Mouse (Mus musculus) stomach, embryonic 14.5 days (tissue): ENCODE results near the gene Hmx3. TPM values are rescaled to one million over a fixed set of nuclear protein-coding genes. Genes with fewer than 3 reads are reported as not detected.

Experiments
- ATAC-seq: fragments of 200-750 bp; cut with Nextera tagmentation; 2 replicates; pipeline ENCODE4 v1.8.0; 2017; ENCODE audit warnings: low read depth, moderate TSS enrichment; ENCODE audit not compliant: insufficient number of reproducible peaks, insufficient read depth, low FRiP score
- H3K27ac ChIP-seq: fragments of 300-500 bp; sonication (generic); 2 replicates; pipeline ENCODE4 v1.5.1; 2014; ENCODE audit warnings: mild to moderate bottlenecking, low read length, moderate library complexity, mixed read lengths
- H3K27me3 ChIP-seq: fragments of 300-500 bp; sonication (generic); 2 replicates; pipeline ENCODE4 v1.6.1; 2014; ENCODE audit warnings: low read length, control low read depth, mixed read lengths; ENCODE audit not compliant: control insufficient read depth, insufficient read depth
- H3K36me3 ChIP-seq: fragments of 300-500 bp; sonication (generic); 2 replicates; pipeline ENCODE4 v1.6.1; 2014; ENCODE audit warnings: mild to moderate bottlenecking, control low read depth, low read length, moderate library complexity, mixed read lengths; ENCODE audit not compliant: control insufficient read depth, insufficient read depth
- H3K4me1 ChIP-seq: fragments of 300-500 bp; sonication (generic); 2 replicates; pipeline ENCODE4 v1.6.1; 2014; ENCODE audit warnings: low read length, control low read depth, mixed read lengths; ENCODE audit not compliant: control insufficient read depth, insufficient read depth
- H3K4me2 ChIP-seq: fragments of 300-500 bp; sonication (generic); replicated peaks from 2 replicates; pipeline ENCODE4 v1.6.1; 2014; ENCODE audit warnings: low read depth, low read length, control low read depth
- H3K4me3 ChIP-seq: fragments of 300-500 bp; sonication (generic); 2 replicates; pipeline ENCODE4 v1.5.1; 2014; ENCODE audit warnings: low read depth, low read length, control low read depth
- H3K9ac ChIP-seq: fragments of 300-500 bp; sonication (generic); replicated peaks from 2 replicates; pipeline ENCODE4 v1.6.1; 2014; ENCODE audit warnings: low read depth, mild to moderate bottlenecking, control low read depth, low read length, moderate library complexity, mixed read lengths
- H3K9me3 ChIP-seq: fragments of 300-500 bp; sonication (generic); 2 replicates; pipeline ENCODE4 v1.6.1; 2016; ENCODE audit warnings: low read depth, low read length, control low read depth; ENCODE audit not compliant: control insufficient read depth
- WGBS: fragments of 180-500 bp; shearing (Covaris S2); extraction: QIAGEN DNeasy Blood & Tissue Kit; methylation state at CpG from one replicate; pipeline ENCODE4 v1.1.7; 2014; 5-methylcytosine and 5-hydroxymethylcytosine counted together
- polyA plus RNA-seq: library from polyadenylated mRNA; unstranded; fragments of >200 nt; fragmentation: Nextera tagmentation; extraction: Ambion mirVana; gene quantifications from 2 replicates; pipeline ENCODE4 v1.2.1, GENCODE M21; 2014

Gene Hmx3
- polyA plus RNA-seq, 1 experiment from 2014 or later = 0.72 TPM

DNA sequence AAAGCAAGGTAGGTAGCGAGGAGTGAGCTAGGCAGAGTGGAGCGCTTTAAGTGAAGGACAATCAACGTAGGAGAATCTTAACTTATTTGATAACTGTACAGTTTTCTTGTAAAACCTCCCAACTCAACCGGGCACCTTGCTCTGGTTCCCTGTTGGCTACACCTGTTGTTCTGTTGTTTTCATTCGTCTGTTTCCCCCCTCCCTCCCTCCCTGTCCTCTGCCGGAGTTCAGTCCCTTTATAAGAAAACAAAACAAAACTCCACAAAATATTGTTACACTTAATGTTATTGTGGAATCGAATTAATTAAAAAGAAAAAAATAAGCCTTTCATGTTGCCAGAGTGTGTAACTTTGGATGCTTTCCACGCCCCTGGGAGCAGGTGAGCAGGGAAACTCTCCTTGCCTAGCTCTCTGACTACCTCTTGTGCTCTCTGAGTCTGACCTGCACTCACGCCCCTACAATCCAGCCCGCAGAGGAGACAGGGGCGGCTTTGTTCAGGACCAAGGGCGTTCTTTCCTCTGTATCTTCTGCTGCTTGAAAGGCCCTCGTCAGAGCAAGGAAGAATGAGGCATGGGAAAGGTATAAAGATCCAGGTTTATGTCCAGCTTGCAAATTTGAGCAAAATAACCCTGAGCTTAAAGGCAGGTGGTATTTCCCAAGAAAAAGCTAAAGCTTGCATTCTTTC, 3.2 kb downstream of the Hmx3 start:
- ATAC-seq = no peak
- Histone ChIP-seq H3K36me3 (no peaks in the 10 kb centered on the region), H3K4me2 (no peak overlapping the region), H3K9ac (no peak overlapping the region), H3K9me3 (no peaks in the 10 kb centered on the region), H3K4me3 (no peak overlapping the region), H3K4me1 (peaks cover 19% of the 10 kb centered on the region; the same call in 1 of the 2 replicates), H3K27me3 (peaks cover 75% of the 10 kb centered on the region), H3K27ac (no peak overlapping the region)
- WGBS = 2% methylated on average over 13 of the region's 13 CpGs

DNA sequence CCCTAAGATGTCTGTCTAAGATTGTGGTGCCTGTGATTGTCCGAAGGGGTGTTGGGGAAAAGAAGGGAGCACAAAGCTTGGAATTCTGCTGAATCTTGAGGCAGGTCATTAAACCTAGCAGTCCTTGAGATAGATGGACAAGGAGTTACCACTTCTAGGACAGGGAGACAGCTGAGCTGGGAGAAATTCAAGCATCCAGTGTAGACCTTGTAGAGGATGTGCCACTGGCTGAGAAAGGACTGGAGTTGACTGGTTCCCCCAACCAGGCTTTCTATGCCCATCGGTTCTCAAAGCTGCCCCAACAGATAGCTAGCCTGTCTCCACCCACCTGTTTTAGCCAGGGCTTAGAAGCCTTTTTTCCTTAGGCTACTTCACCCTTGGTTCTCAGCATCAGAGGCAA, 3.8 kb downstream of the Hmx3 start:
- H3K27ac ChIP-seq = no peak overlapping the region
- H3K4me1 ChIP-seq = peaks cover 19% of the 10 kb centered on the region; the same call in 1 of the 2 replicates
- no peaks in the 10 kb centered on the region for H3K9me3 ChIP-seq
- 6% methylated on average over 2 of the region's 2 CpGs for WGBS
- H3K36me3 ChIP-seq = no peaks in the 10 kb centered on the region
- H3K9ac ChIP-seq = no peak overlapping the region
- ATAC-seq = no peak
- H3K4me3 ChIP-seq = no peak overlapping the region
- no peak overlapping the region for H3K4me2 ChIP-seq
- peaks cover 75% of the 10 kb centered on the region for H3K27me3 ChIP-seq

DNA sequence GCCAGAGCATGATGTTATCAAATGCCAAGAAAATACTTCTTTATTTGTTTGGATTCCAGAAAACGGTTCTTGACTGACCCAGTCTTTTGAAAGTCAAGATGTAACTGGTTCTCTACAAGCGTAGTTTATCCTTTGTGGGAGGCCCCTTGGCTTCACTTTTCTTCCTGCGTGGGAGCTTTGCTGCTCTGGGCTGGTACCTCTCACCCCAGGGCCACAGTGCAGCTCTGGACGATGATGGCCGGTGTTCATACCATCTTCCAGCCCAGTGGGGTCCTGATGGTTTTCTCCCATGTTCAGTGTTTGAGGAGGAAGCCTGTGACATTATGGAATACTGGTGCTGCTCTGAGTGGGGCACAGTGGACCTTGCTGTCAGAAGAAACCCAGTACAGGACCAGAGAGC, 4.8 kb downstream of the Hmx3 start:
- Histone ChIP-seq H3K9me3 (no peaks in the 10 kb centered on the region), H3K4me1 (peaks cover 12% of the 10 kb centered on the region; the same call in 1 of the 2 replicates), H3K4me2 (no peak overlapping the region), H3K27ac (no peak overlapping the region), H3K9ac (no peak overlapping the region), H3K27me3 (peaks cover 77% of the 10 kb centered on the region), H3K4me3 (no peak overlapping the region), H3K36me3 (no peaks in the 10 kb centered on the region)
- 7% methylated on average over 5 of the region's 5 CpGs for WGBS
- no peak for ATAC-seq

DNA sequence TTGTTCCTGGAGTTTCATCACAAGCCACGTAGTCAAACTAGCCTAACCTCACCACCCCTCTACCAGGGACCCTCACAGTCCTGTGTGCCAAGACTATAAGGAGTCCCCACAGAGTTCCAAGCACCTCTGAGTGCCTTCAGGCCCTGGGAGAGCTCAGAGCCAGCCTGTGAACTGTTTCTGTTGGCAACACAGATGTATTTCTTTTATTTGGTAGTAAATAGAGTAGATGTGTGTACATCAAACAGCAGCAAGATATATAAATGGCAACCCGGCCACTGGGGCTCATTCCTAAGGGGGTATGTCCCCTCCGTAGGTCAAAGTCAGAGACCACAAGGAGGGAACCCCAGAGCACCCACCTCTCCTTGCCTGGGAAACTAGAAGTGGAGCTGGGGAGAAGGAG, 5.8 kb downstream of the Hmx3 start, which contains the start of gene Hmx2:
Gene Hmx2, plus strand, starts transcription at position 301 of the 400 bp plus-strand sequence.
- peaks cover 77% of the 10 kb centered on the region for H3K27me3 ChIP-seq
- no peak within 1 kb of the TSS for H3K4me3 ChIP-seq
- 4% methylated on average over 3 of the region's 3 CpGs for WGBS
- H3K27ac ChIP-seq = no peak within 1 kb of the TSS
- H3K9me3 ChIP-seq = no peaks in the 10 kb centered on the region
- no peaks in the 10 kb centered on the region for H3K36me3 ChIP-seq
- H3K9ac ChIP-seq = no peak within 1 kb of the TSS
- no peak within 1 kb of the TSS for H3K4me2 ChIP-seq
- H3K4me1 ChIP-seq = peaks cover 4% of the 10 kb centered on the region; the same call in 1 of the 2 replicates
- no peak for ATAC-seq

DNA sequence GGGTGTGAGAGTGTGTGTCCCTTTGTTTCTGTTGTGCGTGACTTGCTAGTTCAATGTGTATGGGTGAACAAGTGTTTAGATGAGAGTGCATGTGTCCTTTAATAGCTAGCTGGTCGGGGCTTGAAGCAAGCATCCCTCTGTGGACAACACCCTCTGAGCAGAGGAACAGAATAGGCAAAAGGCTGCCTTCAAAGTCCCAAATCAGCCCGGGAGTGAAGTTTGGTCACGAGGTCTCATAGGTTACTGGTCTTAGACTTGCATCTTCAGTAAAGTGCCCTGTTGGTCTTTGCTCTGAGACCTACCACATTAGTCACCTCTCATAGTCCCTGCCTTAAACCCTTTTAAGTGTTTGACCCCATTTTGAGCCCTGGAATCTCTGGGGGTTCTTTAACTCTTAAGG, 8.8 kb downstream of the Hmx3 start:
- H3K9me3 ChIP-seq = no peaks in the 10 kb centered on the region
- no peak overlapping the region for H3K27ac ChIP-seq
- peaks cover 81% of the 10 kb centered on the region for H3K27me3 ChIP-seq
- 4% methylated on average over 4 of the region's 4 CpGs for WGBS
- no peaks in the 10 kb centered on the region for H3K4me1 ChIP-seq
- no peak for ATAC-seq
- no peak overlapping the region for H3K4me3 ChIP-seq
- no peaks in the 10 kb centered on the region for H3K36me3 ChIP-seq
- H3K9ac ChIP-seq = no peak overlapping the region
- no peak overlapping the region for H3K4me2 ChIP-seq

DNA sequence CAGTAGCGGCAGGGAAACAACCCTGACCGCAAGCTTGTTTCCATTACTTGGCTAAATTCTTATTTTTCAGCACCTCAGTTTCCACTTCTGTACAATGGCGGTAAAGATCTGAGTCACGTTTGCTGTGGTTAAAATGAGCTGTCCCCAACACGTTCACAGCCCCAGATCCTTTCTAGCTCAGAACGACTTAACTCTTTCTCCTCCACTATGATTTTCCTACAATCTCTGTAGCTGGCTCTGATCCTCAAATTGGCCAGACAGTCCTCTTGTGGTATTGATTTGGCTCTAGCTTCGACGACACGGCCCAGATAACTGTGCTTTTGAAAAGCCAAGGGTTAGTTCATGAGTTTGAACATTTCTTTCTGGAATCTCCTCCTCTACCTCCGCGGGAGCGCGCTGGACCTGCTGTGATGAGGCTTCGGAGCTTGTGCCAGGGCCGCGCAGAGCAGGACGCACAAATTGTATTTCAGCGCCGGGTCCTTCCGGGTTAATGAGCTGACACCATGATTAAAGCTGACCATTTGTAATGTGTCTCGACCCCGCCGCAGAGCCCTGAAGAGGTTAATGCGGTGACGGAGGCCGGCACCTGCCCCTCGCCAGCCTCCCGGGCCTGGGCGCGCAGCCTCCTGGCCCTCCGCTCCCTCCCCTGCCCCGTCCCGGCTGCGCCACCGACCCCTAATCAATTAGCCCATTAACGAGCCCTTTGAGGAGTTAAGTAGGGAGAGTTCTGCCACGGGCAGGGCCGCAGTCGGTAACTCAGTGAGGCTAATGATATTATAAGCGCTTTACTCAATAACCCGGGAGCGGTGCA, 9.5 kb downstream of the Hmx3 start:
- Histone ChIP-seq H3K27me3 (peaks cover 84% of the 10 kb centered on the region), H3K27ac (no peak overlapping the region), H3K9ac (no peak overlapping the region), H3K36me3 (no peaks in the 10 kb centered on the region), H3K4me3 (no peak overlapping the region), H3K4me2 (no peak overlapping the region), H3K9me3 (no peaks in the 10 kb centered on the region), H3K4me1 (no peaks in the 10 kb centered on the region)
- ATAC-seq = 0 out of 2 replicates have a peak, but pooled peaks have one; percentile 3
- WGBS = under 1% methylated on average over 42 of the region's 42 CpGs

DNA sequence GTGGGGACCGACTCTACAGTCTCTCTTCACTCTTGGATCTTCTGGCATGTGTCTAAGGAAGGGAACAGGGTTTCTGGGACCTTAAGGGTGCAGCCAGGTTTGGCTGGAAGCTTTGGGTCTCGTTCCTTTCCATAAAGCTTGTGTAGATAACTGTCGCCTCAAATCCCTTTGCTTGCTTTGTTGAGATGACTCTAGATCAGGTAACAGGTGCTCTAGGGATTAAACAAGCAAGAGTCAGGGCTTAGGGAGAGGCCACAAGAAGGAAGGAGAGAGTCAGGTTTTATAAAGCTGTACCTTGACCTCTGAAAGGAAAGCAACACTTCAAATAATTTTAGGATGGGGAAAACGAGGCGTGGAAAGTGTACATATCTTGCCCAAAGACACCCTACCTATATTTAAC, 10.1 kb downstream of the Hmx3 start:
- Histone ChIP-seq H3K4me2 (no peak overlapping the region), H3K4me1 (no peaks in the 10 kb centered on the region), H3K27me3 (peaks cover 85% of the 10 kb centered on the region), H3K9me3 (no peaks in the 10 kb centered on the region), H3K36me3 (no peaks in the 10 kb centered on the region), H3K9ac (no peak overlapping the region), H3K4me3 (no peak overlapping the region), H3K27ac (no peak overlapping the region)
- WGBS = 1% methylated on average over 5 of the region's 5 CpGs
- no peak for ATAC-seq

DNA sequence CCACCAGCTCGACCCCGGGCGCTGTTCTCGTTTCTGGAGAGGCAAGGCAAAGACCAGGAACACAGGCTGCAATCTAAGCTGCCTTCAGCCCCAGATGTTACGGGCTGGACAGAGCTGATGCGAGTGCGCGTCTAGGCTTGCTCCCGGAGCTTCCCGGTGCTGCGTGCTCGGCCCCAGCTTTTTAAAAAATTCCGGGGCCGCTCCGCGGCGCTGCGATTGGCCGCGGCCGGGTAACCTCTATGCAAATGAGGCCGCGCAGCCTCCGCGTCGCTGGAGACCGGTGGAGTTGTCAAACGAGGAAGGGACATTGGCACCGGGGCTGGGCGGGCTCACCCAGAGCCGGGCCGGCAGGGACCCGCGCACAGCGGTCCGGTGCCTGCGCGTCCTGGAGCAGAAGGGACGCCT, 11.1 kb downstream of the Hmx3 start:
- H3K9ac ChIP-seq = no peak overlapping the region

More for the DNA sequence above, 11.1 kb downstream of the Hmx3 start:
- H3K4me2 ChIP-seq = peak overlapping the region; percentile 42
- H3K4me1 ChIP-seq = no peaks in the 10 kb centered on the region
- H3K9me3 ChIP-seq = no peaks in the 10 kb centered on the region
- peak overlapping the region; percentile 27 for H3K4me3 ChIP-seq
- ATAC-seq = peak; percentile 29; the same call in 1 of the 2 replicates
- no peak overlapping the region for H3K27ac ChIP-seq
- peaks cover 81% of the 10 kb centered on the region for H3K27me3 ChIP-seq
- under 1% methylated on average over 39 of the region's 39 CpGs for WGBS
- no peaks in the 10 kb centered on the region for H3K36me3 ChIP-seq
